Mouse (Mus musculus) lung, adult 2 months (tissue): Measurements from ENCODE around the gene Adamts5.

Source experiments
- CTCF ChIP-seq: fragments of 200-500 bp; IDR thresholded peaks from 2 replicates; pipeline ENCODE4 v1.5.1; 2011; ENCODE audit warnings: mild to moderate bottlenecking, low read length, control low read depth; ENCODE audit not compliant: insufficient read depth
- POLR2A ChIP-seq: fragments of 200-500 bp; IDR thresholded peaks from 2 replicates; pipeline ENCODE4 v1.6.1; 2011; ENCODE audit warnings: low read depth, mild to moderate bottlenecking, control low read depth, low read length, borderline replicate concordance; ENCODE audit errors: extremely low read depth

DNA sequence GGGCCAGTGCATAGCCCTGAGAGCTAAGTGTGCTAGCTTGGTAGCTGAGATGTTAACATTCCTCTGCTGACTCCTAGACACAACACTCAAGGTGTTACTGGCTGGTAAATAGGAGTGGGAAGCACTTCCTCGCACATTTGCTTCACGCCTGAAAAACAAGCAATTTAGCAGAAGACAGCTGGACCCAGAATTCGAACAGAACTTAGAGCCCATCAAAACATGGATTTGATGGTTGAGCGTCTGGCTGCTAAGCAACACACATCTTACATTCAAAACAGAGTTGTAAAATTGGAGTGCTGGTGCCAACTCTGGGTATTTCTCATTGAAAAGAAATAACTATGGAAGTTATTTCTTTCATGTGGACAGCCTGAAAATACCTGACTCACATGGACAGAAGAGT is 5.7 kb downstream of the Adamts5 start:
- TF ChIP-seq POLR2A, result no peak
- no peak for TF ChIP-seq CTCF
